Mouse (Mus musculus) yolk sac, embryonic 10.5 days (tissue): ENCODE data around the gene Tns2.
"Not testable (repeated sequence)": the region's sequence is repeated elsewhere in the genome, so short reads cannot be mapped to it uniquely, and the experiment has no call there.

ENCODE experiments used
- DNase-seq: peaks from one replicate; pipeline ENCODE4 v3.0.0-alpha.2; 2017; ENCODE audit warnings: low spot score

The Tns2 gene

GRCm38 (mm10) chr15:102100161-102100981, at the start of gene Tns2:
Gene Tns2 (plus strand): TSS chr15:102100413.
- peak; percentile 86 for DNase-seq

GRCm38 (mm10) chr15:102051920-102052683, 48.1 kb upstream of the Tns2 start:
- peak; percentile 74 for DNase-seq

GRCm38 (mm10) chr15:102056495-102057174, 43.6 kb upstream of the Tns2 start:
- no peak for DNase-seq

GRCm38 (mm10) chr15:102065661-102066325, 34.4 kb upstream of the Tns2 start:
- DNase-seq = peak; percentile 91

- DNase-seq = no peak
These were observed 29.4 kb upstream of the Tns2 start for GRCm38 (mm10) chr15:102070476-102071467.

GRCm38 (mm10) chr15:102072963-102073558, 27.2 kb upstream of the Tns2 start:
- DNase-seq = no peak

- DNase-seq = peak; percentile 99
These were observed 26.6 kb upstream of the Tns2 start, which contains the start of gene Eif4b for GRCm38 (mm10) chr15:102073559-102074069. Gene Eif4b (plus strand): TSS chr15:102073773.

- peak; percentile 73 for DNase-seq
These were observed 26.0 kb upstream of the Tns2 start for GRCm38 (mm10) chr15:102074070-102074731.

- DNase-seq = no peak
These were observed 25.2 kb upstream of the Tns2 start for GRCm38 (mm10) chr15:102074876-102075585.

GRCm38 (mm10) chr15:102077111-102077677, 23.0 kb upstream of the Tns2 start:
- DNase-seq = no peak

GRCm38 (mm10) chr15:102079221-102079620, 21.0 kb upstream of the Tns2 start:
- DNase-seq = peak; percentile 40

- DNase-seq = not testable (repeated sequence)
These were observed 20.3 kb upstream of the Tns2 start for GRCm38 (mm10) chr15:102079924-102080323.

GRCm38 (mm10) chr15:102080429-102080828, 19.8 kb upstream of the Tns2 start:
- no peak for DNase-seq

- DNase-seq = no peak
These were observed 18.1 kb upstream of the Tns2 start for GRCm38 (mm10) chr15:102082148-102082547.

GRCm38 (mm10) chr15:102083028-102083427, 17.2 kb upstream of the Tns2 start:
- DNase-seq = no peak

- DNase-seq = no peak
These were observed 10.2 kb upstream of the Tns2 start for GRCm38 (mm10) chr15:102089914-102090585.

- no peak for DNase-seq
These were observed 9.0 kb upstream of the Tns2 start for GRCm38 (mm10) chr15:102091063-102091679.
